Mouse (Mus musculus) frontal cortex, adult (tissue): ENCODE measurements at regions not wholly inside any gene's neighbourhood (a gene's known extent, or its start where the extent isn't known, plus 50 kb on each side); places are given as distances from the start of the nearest gene placed in this dataset.

Experiments
- ATAC-seq: cut with Nextera tagmentation; 2 replicates; pipeline ENCODE4 v1.9.2; 2017; ENCODE audit warnings: mild to moderate bottlenecking, moderate library complexity, mixed read lengths; ENCODE audit not compliant: low TSS enrichment

DNA sequence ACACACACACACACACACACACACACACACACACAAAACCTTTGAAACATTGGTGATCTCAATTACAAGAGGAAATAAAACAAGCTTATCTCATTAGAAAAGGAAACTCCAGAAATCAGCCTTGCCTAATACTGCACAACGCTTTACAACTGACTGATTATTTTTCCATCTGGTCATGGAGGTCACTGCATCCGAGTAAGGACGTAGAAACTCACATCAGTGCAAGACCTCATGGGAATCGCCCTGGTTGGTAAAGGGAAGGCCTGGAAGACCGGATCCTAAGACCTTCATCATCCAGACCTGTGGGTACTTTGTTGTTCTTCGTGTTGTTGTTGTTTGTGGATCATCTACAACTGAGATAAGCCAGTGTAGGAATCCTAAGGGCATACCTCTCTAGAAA is 77.8 kb upstream of the Sestd1 start:
- ATAC-seq, result no peak

DNA sequence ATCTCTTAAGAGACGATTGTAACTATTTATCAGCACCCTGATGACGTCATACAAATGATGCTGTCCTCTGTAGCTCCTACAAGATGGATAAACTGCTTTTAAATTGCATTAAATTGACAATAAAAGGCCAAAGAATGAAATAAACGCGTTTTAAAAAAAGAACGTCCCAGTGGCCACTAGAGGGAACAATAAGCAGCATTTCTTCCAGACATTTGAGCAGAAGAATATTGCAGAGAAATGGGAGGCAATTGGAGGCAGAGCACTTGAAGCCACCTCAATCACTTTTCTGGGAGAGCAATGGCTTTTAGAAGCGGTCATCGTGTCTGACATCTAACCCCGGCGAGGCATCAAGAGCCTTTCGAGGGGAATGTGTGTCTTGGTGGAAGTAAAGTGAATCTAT is 76.4 kb upstream of the Sestd1 start:
- peak; percentile 79 for ATAC-seq

GRCm38 (mm10) chr2:77351987-77352628 is 71.7 kb upstream of the Sestd1 start:
- no peak for ATAC-seq

GRCm38 (mm10) chr2:77347027-77347426 is 66.6 kb upstream of the Sestd1 start:
- no peak for ATAC-seq

DNA sequence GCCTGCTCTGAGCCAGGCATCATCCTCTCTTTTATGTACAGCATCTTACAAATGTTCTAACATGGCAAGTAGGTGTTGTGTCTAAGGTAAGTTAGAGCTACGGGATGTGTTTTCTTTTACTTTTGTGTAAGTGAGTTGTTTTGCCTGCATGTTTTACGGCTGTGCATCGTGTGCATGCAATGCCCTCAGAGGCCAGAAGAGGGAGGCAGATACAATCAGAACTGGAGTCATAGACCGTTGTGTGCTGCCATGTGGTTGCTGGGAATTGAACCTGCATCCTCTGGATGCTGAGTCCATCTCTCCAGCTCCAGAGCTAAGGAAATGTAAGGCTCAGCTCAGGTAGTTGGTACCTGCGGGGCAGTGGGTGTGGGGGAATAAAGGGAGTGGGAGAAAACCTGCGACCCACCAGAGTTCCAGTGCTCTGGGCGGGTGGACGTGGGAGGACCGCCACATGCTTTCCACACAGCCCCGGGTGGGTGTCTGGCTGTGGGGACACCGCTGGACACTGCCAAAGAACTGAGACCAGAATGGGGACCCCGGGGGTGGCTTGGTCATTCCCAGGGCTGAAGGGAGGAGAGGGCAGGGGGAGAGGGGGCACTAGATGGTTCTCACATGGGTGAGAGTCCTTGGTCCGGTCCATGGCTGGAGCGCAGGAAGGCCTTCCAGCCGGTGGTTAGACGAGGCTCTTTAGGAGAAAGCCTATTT is 63.5 kb upstream of the Sestd1 start:
- no peak for ATAC-seq

DNA sequence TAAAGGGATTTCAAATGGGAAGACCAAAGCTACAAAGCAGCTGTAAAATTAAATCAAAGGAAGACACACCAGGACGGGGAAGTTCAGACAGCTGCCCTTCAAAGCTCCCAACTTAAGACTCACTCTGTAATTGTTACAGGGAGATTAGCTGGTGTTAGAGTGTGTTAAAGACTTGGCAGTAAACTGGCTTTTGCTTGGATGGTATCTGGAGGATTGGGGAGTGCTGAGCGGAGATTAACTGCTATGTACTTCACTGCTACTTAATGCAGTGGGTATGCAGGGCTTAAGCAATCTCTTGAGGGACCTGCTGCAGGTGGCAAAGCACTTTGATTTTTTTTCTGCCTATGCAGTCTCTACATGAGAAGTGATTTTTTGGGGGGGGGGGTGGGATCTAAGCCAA is 62.0 kb upstream of the Sestd1 start:
- no peak for ATAC-seq

- ATAC-seq, result peak; percentile 99
Observed at GRCm38 (mm10) chr2:77341575-77342332, 61.4 kb upstream of the Sestd1 start.

DNA sequence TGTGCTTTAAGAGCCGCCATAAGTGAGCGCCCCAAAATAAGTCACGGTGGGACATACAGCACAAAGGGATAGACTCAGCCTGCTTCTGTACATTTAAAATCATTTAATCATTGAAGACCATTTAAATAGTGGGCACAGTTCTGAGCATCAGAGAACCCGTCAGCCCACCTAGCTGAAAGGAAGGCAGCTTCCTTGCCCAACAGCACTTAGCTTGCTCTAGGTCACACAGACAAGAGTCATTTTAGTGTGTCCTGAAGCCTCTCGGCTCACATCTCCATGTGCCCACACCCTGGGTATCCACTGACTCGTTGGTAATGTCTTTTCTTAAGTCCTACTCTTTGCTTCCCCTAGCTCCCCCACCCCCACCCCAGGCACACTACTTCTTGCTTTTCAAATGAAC is 59.7 kb upstream of the Sestd1 start:
- ATAC-seq, result no peak

DNA sequence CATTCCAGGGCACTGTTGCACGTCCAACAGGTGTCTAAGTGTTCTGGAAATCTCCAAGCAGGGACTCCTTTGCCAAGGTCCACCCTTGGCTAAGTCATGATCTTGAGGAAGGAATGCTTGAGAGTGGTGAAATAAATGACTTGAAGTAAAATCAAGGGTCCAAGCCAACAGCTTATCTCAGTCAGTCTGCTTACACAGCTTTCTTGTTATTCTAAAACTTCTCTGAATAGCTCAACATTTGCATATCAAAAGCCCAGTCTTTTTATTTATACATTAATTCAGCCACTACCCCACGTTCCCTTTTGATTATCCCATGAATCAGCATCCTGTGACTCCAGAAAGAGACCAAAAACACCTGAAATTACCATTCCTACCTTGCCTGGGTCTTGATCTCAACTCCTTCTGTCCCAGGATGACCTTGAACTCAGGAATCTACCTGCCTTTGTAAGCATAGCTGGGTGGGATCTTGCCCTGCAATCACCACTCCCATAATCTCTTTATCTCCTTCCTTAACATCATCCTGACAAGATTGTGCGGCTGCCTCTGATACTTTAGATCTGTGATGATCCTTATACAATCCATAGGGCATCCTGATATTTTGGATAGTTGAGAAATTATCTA is 57.5 kb upstream of the Sestd1 start:
- ATAC-seq, result no peak

DNA sequence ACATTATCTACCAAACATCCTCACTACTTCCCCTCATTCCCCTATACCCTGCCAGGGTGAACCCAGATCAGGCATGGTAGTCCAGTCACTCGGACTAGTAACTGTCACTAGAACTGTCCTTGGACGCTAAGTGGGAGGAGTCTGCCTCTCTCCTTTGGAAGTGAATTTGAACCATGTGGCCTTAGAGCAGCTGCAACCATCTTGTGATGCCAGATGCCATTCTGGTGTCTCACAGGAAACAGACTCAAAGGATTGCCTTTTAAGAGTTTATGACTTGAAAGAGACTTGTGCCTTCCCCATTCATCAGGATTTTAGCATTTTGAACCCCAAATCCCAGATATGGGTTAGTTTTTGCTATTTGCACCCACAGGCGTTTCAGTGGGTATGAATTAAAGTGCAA is 56.9 kb upstream of the Sestd1 start:
- ATAC-seq, result no peak

DNA sequence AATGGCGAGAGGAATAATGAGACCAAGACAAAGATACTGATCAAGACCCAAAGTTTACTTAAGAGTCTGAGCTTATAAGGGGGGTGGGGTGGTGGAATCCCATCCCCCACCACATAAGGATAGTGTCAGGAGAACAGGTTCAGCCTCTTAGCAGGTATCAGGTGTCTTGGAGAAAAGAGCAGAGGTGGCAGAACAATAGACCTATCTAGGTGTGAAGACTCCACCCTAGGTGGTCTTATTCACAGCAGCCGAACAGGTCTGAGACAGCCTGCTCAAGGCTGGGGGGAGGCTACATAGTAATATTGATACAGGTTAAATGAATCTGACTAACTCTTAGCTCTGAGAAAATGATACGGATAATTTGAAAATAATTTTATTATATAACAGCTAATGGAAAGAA is 56.4 kb upstream of the Sestd1 start:
- no peak for ATAC-seq

DNA sequence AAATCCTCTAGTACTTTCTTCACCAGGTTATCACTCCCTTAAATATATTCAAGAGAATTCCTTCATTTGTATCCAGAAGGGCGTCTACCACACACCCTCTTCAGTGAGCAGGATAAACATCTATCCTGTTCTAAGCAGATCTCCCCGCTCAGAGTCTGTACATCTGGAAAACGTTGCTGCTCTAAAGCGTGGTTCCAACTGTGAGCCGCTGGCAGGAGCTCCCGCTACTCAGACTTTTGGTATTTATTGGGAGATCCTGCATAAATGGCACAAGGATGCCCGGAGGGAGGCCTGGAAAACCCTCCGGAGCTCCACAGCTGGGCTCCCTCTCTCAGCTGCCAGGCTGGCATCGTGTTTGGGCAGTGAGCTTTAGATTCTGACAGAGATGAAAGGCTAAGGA is 54.3 kb upstream of the Sestd1 start:
- ATAC-seq, result no peak

GRCm38 (mm10) chr2:77333394-77334079 is 53.1 kb upstream of the Sestd1 start:
- ATAC-seq, result peak; percentile 44
